Mouse (Mus musculus): ENCODE measurements at regions not wholly inside any gene's neighbourhood (a gene's known extent, or its start where the extent isn't known, plus 50 kb on each side); places are given as distances from the start of the nearest gene placed in this dataset.

- no peak for ATAC-seq (ENCODE audit: insufficient read depth)
- 0 out of 2 replicates have a peak, but pooled peaks cover 5% of the 10 kb centered on the region for H3K4me1 ChIP-seq (replicated peaks)
- no peaks in the 10 kb centered on the region for H3K9me3 ChIP-seq (replicated peaks)
- H3K27ac ChIP-seq (replicated peaks): no peak overlapping the region
- no peaks in the 10 kb centered on the region for H3K36me3 ChIP-seq (replicated peaks)
- no peak overlapping the region for H3K4me2 ChIP-seq
- 58% methylated on average over 7 of the region's 7 CpGs for WGBS (ENCODE audit: insufficient replicate concordance)
- no peak overlapping the region for H3K9ac ChIP-seq
- no peaks in the 10 kb centered on the region for H3K27me3 ChIP-seq
- no peak overlapping the region for H3K4me3 ChIP-seq (replicated peaks)
Measured at GRCm38 (mm10) chr4:142353526-142353925, 114.3 kb upstream of the Kazn start.

- Histone ChIP-seq H3K27me3 (no peaks in the 10 kb centered on the region), H3K36me3 (replicated peaks) (no peaks in the 10 kb centered on the region), H3K4me2 (no peak overlapping the region; the same call in 1 of the 2 replicates), H3K9ac (no peak overlapping the region), H3K4me3 (replicated peaks) (no peak overlapping the region), H3K9me3 (replicated peaks) (no peaks in the 10 kb centered on the region), H3K27ac (replicated peaks) (no peak overlapping the region), H3K4me1 (replicated peaks) (0 out of 2 replicates have a peak, but pooled peaks cover 5% of the 10 kb centered on the region)
- ATAC-seq (ENCODE audit: insufficient read depth): no peak
- 70% methylated on average over 3 of the region's 3 CpGs for WGBS (ENCODE audit: insufficient replicate concordance)
Measured at GRCm38 (mm10) chr4:142351831-142352230, 112.6 kb upstream of the Kazn start.

- H3K27ac ChIP-seq (replicated peaks): no peak overlapping the region
- ATAC-seq (ENCODE audit: insufficient read depth): no peak
- no peaks in the 10 kb centered on the region for H3K36me3 ChIP-seq (replicated peaks)
- no peaks in the 10 kb centered on the region for H3K27me3 ChIP-seq
- H3K4me1 ChIP-seq (replicated peaks): 0 out of 2 replicates have a peak, but pooled peaks cover 5% of the 10 kb centered on the region
- H3K9me3 ChIP-seq (replicated peaks): no peaks in the 10 kb centered on the region
- H3K4me3 ChIP-seq (replicated peaks): no peak overlapping the region
- no peak overlapping the region for H3K4me2 ChIP-seq
- WGBS (ENCODE audit: insufficient replicate concordance): 67% methylated on average over 8 of the region's 8 CpGs
- no peak overlapping the region for H3K9ac ChIP-seq
Measured at GRCm38 (mm10) chr4:142350986-142351385, 111.8 kb upstream of the Kazn start.

GRCm38 (mm10) chr4:142348910-142349309 lies 109.7 kb upstream of the Kazn start:
- no peaks in the 10 kb centered on the region for H3K36me3 ChIP-seq (replicated peaks)
- H3K9me3 ChIP-seq (replicated peaks): no peaks in the 10 kb centered on the region
- no peak overlapping the region for H3K27ac ChIP-seq (replicated peaks)
- H3K4me3 ChIP-seq (replicated peaks): no peak overlapping the region
- H3K4me2 ChIP-seq: no peak overlapping the region
- H3K4me1 ChIP-seq (replicated peaks): 0 out of 2 replicates have a peak, but pooled peaks cover 5% of the 10 kb centered on the region
- WGBS (ENCODE audit: insufficient replicate concordance): 29% methylated on average over 6 of the region's 6 CpGs
- no peak overlapping the region for H3K9ac ChIP-seq
- ATAC-seq (ENCODE audit: insufficient read depth): no peak
- no peaks in the 10 kb centered on the region for H3K27me3 ChIP-seq

- WGBS (ENCODE audit: insufficient replicate concordance): 72% methylated on average over 19 of the region's 19 CpGs
Measured at GRCm38 (mm10) chr4:142342482-142343206, 103.4 kb upstream of the Kazn start.

GRCm38 (mm10) chr4:142341305-142341704 lies 102.1 kb upstream of the Kazn start:
- H3K4me3 ChIP-seq (replicated peaks): no peak overlapping the region
- 52% methylated on average over 4 of the region's 4 CpGs for WGBS (ENCODE audit: insufficient replicate concordance)
- H3K9me3 ChIP-seq (replicated peaks): no peaks in the 10 kb centered on the region
- H3K4me2 ChIP-seq: no peak overlapping the region
- no peaks in the 10 kb centered on the region for H3K4me1 ChIP-seq (replicated peaks)
- ATAC-seq (ENCODE audit: insufficient read depth): no peak
- no peak overlapping the region for H3K9ac ChIP-seq
- H3K27ac ChIP-seq (replicated peaks): no peak overlapping the region
- H3K36me3 ChIP-seq (replicated peaks): no peaks in the 10 kb centered on the region
- no peaks in the 10 kb centered on the region for H3K27me3 ChIP-seq

More at GRCm38 (mm10) chr4:142342482-142343206, 103.4 kb upstream of the Kazn start:
- H3K4me3 ChIP-seq (replicated peaks): no peak overlapping the region
- H3K9me3 ChIP-seq (replicated peaks): no peaks in the 10 kb centered on the region
- ATAC-seq (ENCODE audit: insufficient read depth): no peak
- no peak overlapping the region for H3K4me2 ChIP-seq
- no peaks in the 10 kb centered on the region for H3K27me3 ChIP-seq
- no peak overlapping the region for H3K9ac ChIP-seq
- H3K27ac ChIP-seq (replicated peaks): no peak overlapping the region
- H3K36me3 ChIP-seq (replicated peaks): no peaks in the 10 kb centered on the region
- no peaks in the 10 kb centered on the region for H3K4me1 ChIP-seq (replicated peaks)

- Histone ChIP-seq H3K36me3 (replicated peaks) (no peaks in the 10 kb centered on the region), H3K27ac (replicated peaks) (no peak overlapping the region), H3K9me3 (replicated peaks) (no peaks in the 10 kb centered on the region), H3K4me3 (replicated peaks) (no peak overlapping the region), H3K9ac (no peak overlapping the region), H3K4me2 (no peak overlapping the region), H3K27me3 (no peaks in the 10 kb centered on the region), H3K4me1 (replicated peaks) (no peaks in the 10 kb centered on the region)
- 15% methylated on average over 3 of the region's 3 CpGs for WGBS (ENCODE audit: insufficient replicate concordance)
- ATAC-seq (ENCODE audit: insufficient read depth): no peak
Measured at GRCm38 (mm10) chr4:142340057-142340456, 100.9 kb upstream of the Kazn start.

- H3K36me3 ChIP-seq (replicated peaks): no peaks in the 10 kb centered on the region
- no peak overlapping the region for H3K4me2 ChIP-seq
- H3K9me3 ChIP-seq (replicated peaks): no peaks in the 10 kb centered on the region
- WGBS (ENCODE audit: insufficient replicate concordance): 68% methylated on average over 8 of the region's 8 CpGs
- H3K9ac ChIP-seq: no peak overlapping the region
- no peaks in the 10 kb centered on the region for H3K4me1 ChIP-seq (replicated peaks)
- H3K27me3 ChIP-seq: no peaks in the 10 kb centered on the region
- H3K4me3 ChIP-seq (replicated peaks): no peak overlapping the region
- ATAC-seq (ENCODE audit: insufficient read depth): no peak
- no peak overlapping the region for H3K27ac ChIP-seq (replicated peaks)
Measured at GRCm38 (mm10) chr4:142337701-142338100, 98.5 kb upstream of the Kazn start.

- Histone ChIP-seq H3K9ac (no peak overlapping the region), H3K36me3 (replicated peaks) (no peaks in the 10 kb centered on the region), H3K4me3 (replicated peaks) (no peak overlapping the region), H3K9me3 (replicated peaks) (no peaks in the 10 kb centered on the region), H3K27ac (replicated peaks) (no peak overlapping the region), H3K4me2 (no peak overlapping the region), H3K4me1 (replicated peaks) (no peaks in the 10 kb centered on the region), H3K27me3 (no peaks in the 10 kb centered on the region)
- WGBS (ENCODE audit: insufficient replicate concordance): 40% methylated on average over 2 of the region's 2 CpGs
- ATAC-seq (ENCODE audit: insufficient read depth): no peak
Measured at GRCm38 (mm10) chr4:142336943-142337342, 97.7 kb upstream of the Kazn start.

GRCm38 (mm10) chr4:142334084-142334483 lies 94.9 kb upstream of the Kazn start:
- no peak for ATAC-seq (ENCODE audit: insufficient read depth)
- Histone ChIP-seq H3K36me3 (replicated peaks) (no peaks in the 10 kb centered on the region), H3K4me1 (replicated peaks) (no peaks in the 10 kb centered on the region), H3K27ac (replicated peaks) (no peak overlapping the region), H3K4me2 (no peak overlapping the region), H3K27me3 (no peaks in the 10 kb centered on the region), H3K9ac (no peak overlapping the region), H3K9me3 (replicated peaks) (no peaks in the 10 kb centered on the region), H3K4me3 (replicated peaks) (no peak overlapping the region)
- 61% methylated on average over 7 of the region's 7 CpGs for WGBS (ENCODE audit: insufficient replicate concordance)

GRCm38 (mm10) chr4:142330599-142330998 lies 91.4 kb upstream of the Kazn start:
- no peaks in the 10 kb centered on the region for H3K36me3 ChIP-seq (replicated peaks)
- H3K4me3 ChIP-seq (replicated peaks): no peak overlapping the region
- no peak overlapping the region for H3K27ac ChIP-seq (replicated peaks)
- H3K4me2 ChIP-seq: no peak overlapping the region
- H3K27me3 ChIP-seq: no peaks in the 10 kb centered on the region
- no peaks in the 10 kb centered on the region for H3K4me1 ChIP-seq (replicated peaks)
- 71% methylated on average over 3 of the region's 3 CpGs for WGBS (ENCODE audit: insufficient replicate concordance)
- no peaks in the 10 kb centered on the region for H3K9me3 ChIP-seq (replicated peaks)
- H3K9ac ChIP-seq: no peak overlapping the region
- no peak for ATAC-seq (ENCODE audit: insufficient read depth)

- Histone ChIP-seq H3K27ac (replicated peaks) (no peak overlapping the region), H3K36me3 (replicated peaks) (no peaks in the 10 kb centered on the region), H3K4me2 (no peak overlapping the region), H3K9me3 (replicated peaks) (no peaks in the 10 kb centered on the region), H3K27me3 (no peaks in the 10 kb centered on the region), H3K4me3 (replicated peaks) (no peak overlapping the region), H3K9ac (no peak overlapping the region), H3K4me1 (replicated peaks) (no peaks in the 10 kb centered on the region)
- WGBS (ENCODE audit: insufficient replicate concordance): 63% methylated on average over 2 of the region's 2 CpGs
- no peak for ATAC-seq (ENCODE audit: insufficient read depth)
Measured at GRCm38 (mm10) chr4:142329600-142329999, 90.4 kb upstream of the Kazn start.
